Mouse (Mus musculus) cerebellum, adult 2 months (tissue): ENCODE results near the gene Iqcm.
"Not testable (repeated sequence)": the region's sequence is repeated elsewhere in the genome, so short reads cannot be mapped to it uniquely, and the experiment has no call there.

Experiments
- CTCF ChIP-seq: fragments of 200-500 bp; IDR thresholded peaks from 2 replicates; pipeline ENCODE4 v1.5.1; 2011; ENCODE audit warnings: low read depth, mild to moderate bottlenecking, control low read depth, low read length, moderate library complexity, borderline replicate concordance; ENCODE audit not compliant: insufficient read depth
- POLR2A ChIP-seq: fragments of 200-500 bp; IDR thresholded peaks from 2 replicates; pipeline ENCODE4 v1.6.1; 2011; ENCODE audit warnings: low read length, control low read depth, borderline replicate concordance; ENCODE audit not compliant: insufficient read depth

GRCm38 (mm10) chr8:75415696-75416095, 32.8 kb upstream of the Iqcm start:
- not testable (repeated sequence) for TF ChIP-seq CTCF, POLR2A
